Mouse (Mus musculus) ES-E14 (cell line): ENCODE measurements around the gene Adamtsl5.

Experiments used
- CHD2 ChIP-seq: IDR thresholded peaks from 2 replicates; pipeline ENCODE4 v1.6.1; 2014; ENCODE audit warnings: mild to moderate bottlenecking, low read depth, low read length, inconsistent platforms
- HCFC1 ChIP-seq: IDR thresholded peaks from 2 replicates; pipeline ENCODE4 v1.6.1; 2012; ENCODE audit warnings: low read length, inconsistent platforms, borderline replicate concordance; ENCODE audit not compliant: insufficient read depth
- MAFK ChIP-seq: IDR thresholded peaks from 2 replicates; pipeline ENCODE4 v1.6.1; 2014; ENCODE audit warnings: mild to moderate bottlenecking, low read depth, low read length, inconsistent platforms; ENCODE audit not compliant: insufficient read depth
- ZC3H11A ChIP-seq: IDR thresholded peaks from 2 replicates; pipeline ENCODE4 v1.6.1; 2012; ENCODE audit warnings: low read depth, mild to moderate bottlenecking, inconsistent platforms, low read length, borderline replicate concordance
- ZNF384 ChIP-seq: IDR thresholded peaks from 2 replicates; pipeline ENCODE4 v1.6.1; 2012; ENCODE audit warnings: low read depth, low read length, inconsistent platforms

DNA sequence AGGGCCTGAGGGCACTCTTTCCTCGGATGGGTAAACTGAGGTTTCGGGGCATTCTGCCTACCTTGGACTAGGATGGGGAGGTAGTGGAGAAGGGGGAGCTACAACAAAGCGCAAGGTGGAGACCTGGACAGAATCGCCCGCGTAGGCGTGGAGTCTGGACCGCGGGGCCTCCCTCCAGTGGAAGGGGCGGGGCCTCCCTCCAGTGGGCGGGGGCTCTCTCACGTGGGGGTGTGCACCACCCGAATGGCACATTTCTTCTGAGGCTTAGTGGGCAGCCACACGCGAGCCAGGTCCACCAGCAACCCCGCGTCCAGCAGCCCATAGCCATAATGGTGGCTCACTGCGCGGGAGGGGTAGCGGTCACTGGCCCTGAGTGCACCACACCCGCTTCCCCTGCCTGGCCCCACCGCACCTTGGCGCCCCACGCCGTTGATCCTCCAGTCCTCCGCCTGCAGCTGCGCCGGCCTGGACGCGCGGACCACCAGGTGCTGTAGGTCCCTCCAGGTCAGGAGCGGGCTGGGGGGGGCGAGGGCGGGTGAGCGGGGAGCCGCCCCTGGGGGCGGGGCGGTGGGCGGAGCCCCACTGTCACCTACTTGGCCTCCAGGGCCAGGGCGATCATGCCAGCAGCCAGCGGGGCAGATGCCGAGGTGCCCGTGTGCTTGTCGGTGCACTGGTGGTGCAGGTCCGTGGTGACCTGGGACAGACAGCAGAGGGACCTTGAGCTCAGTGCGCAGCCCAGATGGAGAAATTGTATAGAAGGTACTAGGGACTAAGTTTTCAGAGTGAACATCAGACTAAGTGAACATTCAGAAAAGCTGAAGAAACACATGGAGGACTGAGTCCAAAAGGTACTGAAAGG lies 24.7 kb downstream of the Adamtsl5 start:
- no peak for TF ChIP-seq CHD2
- TF ChIP-seq ZC3H11A = no peak
- TF ChIP-seq HCFC1 = no peak
- TF ChIP-seq ZNF384 = no peak
- TF ChIP-seq MAFK = no peak
